Mouse (Mus musculus) retina, postnatal 1 day (tissue): ENCODE measurements around the gene Miga1.

Experiments
- DNase-seq: peaks from one replicate; pipeline ENCODE4 v3.0.0-alpha.2; 2012

Gene Miga1

GRCm38 (mm10) chr3:152243304-152243703 lies 96.9 kb downstream of the Miga1 start:
- no peak for DNase-seq

DNA sequence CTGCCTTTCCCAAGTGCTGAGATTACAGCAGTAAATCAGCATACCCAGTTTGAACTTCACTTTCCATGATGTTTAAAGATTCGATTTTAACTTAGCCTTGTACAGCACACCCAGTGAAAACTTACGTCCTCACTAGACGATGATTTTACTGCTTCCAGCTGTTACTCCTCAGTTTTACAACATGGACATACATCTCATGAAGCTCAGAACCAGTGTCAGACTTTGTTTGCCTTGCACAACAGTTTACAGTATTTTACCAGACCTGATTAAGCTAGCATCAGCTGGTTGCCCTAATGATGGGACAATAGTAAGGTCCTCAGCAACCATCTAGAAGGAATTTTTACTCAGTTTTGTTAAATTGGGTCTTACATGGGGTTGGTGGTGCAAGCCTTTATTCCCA lies 99.1 kb downstream of the Miga1 start:
- no peak for DNase-seq

- no peak for DNase-seq
Measured at GRCm38 (mm10) chr3:152239592-152239991, 100.6 kb downstream of the Miga1 start.

- DNase-seq: no peak
Measured at GRCm38 (mm10) chr3:152238836-152239235, 101.4 kb downstream of the Miga1 start.

GRCm38 (mm10) chr3:152235805-152236204 lies 104.4 kb downstream of the Miga1 start:
- DNase-seq: no peak

- no peak for DNase-seq
Measured at GRCm38 (mm10) chr3:152235238-152235637, 105.0 kb downstream of the Miga1 start.

GRCm38 (mm10) chr3:152231333-152232100 lies 108.7 kb downstream of the Miga1 start:
- no peak for DNase-seq

DNA sequence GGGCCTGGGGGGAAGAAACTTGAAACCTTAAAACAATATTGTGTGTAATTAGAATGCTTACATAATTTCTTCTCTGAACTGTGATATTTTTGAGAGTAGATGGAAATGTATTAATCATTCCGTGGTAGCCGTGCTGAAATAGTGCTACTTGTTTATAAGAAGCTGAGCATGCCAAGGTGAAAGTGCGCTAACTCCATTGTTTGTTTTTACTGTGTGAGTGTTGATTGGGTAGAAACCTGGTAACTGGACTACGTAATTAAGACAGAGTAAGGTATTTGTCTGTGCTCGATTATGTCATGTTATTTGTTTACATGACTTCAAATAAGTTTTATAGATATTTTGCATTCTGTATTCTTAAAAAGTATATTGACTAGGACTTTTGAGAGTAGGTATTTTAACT lies 110.9 kb downstream of the Miga1 start:
- DNase-seq: no peak

DNA sequence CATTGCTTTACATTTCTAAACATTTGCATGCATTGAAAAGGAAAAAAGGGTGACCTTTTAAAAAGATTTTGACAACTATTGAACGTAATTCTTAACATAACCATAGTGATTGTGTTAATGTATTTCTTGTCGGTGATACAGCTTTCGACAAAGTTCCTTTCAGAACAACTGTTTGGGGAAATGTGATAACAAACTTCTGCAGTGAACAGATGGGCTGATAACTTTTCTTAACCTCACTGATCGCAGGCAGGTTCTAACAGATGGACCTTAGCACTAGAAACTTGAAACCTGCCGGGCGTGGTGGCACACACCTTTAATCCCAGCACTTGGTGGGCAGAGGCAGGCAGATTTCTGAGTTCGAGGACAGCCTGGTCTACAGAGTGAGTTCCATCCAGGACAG lies 111.4 kb downstream of the Miga1 start:
- DNase-seq: no peak

DNA sequence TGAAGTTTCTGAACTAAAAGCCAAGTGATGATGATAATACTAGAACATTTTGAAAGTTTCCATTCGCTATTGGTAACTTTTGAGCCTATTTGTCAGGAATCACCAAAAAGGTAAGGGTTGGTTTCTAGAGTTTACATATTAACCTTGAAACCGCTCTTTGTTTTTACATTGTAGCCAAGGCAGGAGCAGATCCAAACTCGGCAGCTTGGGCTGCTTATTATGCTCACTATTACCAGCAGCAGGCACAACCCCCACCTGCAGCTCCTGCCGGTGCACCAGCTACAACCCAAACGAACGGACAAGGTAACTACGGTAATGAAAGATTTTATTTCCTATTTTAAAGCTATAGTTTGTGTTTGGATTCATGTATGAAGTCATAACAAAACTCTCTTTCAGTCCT lies 114.3 kb downstream of the Miga1 start:
- DNase-seq: no peak

DNA sequence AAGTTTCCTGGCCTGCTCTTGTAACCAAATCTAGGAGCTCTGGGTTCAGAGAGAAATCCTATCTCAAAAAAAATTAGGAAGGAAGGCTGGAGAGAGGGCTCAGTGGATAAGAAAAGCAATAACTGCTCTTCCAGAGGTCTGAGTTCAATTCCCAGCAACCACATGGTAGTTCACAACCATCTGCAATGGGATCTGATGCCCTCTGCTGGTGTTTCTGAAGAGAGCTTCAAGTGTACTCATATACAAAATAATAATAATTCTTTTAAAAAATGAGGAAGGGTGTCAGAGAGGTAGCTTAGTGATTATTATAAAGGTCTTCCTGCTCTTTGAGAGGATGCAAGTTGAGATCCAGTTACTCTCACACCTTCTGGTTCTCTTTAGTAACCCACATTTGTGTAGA lies 115.3 kb downstream of the Miga1 start:
- DNase-seq: no peak
